Mouse (Mus musculus): Measurements from ENCODE around the gene Klrb1. TPM values are rescaled to one million over a fixed set of nuclear protein-coding genes. Genes with fewer than 3 reads are reported as not detected.

Klrb1 gene
- total and polyA plus RNA-seq, 3 experiments: 0.29 to 1.1 (median 1.1) TPM

- in situ Hi-C loops (cut with MboI; ENCODE audit: low pct_ligation_motif_present, low pct_unique_long_range_greater_than_20kb, low sequenced_read_pairs) (no loop called here), dilution Hi-C loops (cut with MboI; ENCODE audit: extremely low pct_ligation_motif_present, extremely low pct_unique_long_range_greater_than_20kb, low sequenced_read_pairs) (no loop called here)
- Histone ChIP-seq H3K79me2 (replicated peaks; ENCODE audit: control insufficient read depth, extremely low read depth, insufficient read depth, poor library complexity, severe bottlenecking) (no peaks in the 10 kb centered on the region), H3K4me3 (replicated peaks in 1 of 3; ENCODE audit: low read depth in 2 of 3, low read length in 2 of 3, poor library complexity in 1 of 3) (no peak overlapping the region), H3K36me3 (replicated peaks in 1 of 2; ENCODE audit: control insufficient read depth in 1 of 2, insufficient read depth in 1 of 2, low read length in 1 of 2) (no peaks in the 10 kb centered on the region), H3K9ac (ENCODE audit: insufficient read depth, low read depth) (peak overlapping the region; percentile 75), H3K4me2 (ENCODE audit: insufficient read depth, low read depth, poor library complexity, severe bottlenecking) (peak overlapping the region; percentile 86), H3K9me3 (replicated peaks; ENCODE audit: low read length) (peaks cover 9% of the 10 kb centered on the region), H3K27ac (ENCODE audit: insufficient read depth, low read depth) (peak overlapping the region; percentile 100), H3K4me1 (ENCODE audit: control insufficient read depth in 1 of 2, insufficient read depth in 2 of 2) (peaks cover 20 to 53% of the 10 kb centered on the region in 2 experiments), H3K27me3 (replicated peaks) (no peaks in the 10 kb centered on the region)
- peak; percentile 33 for DNase-seq (ENCODE audit: extremely low read depth)
- TF ChIP-seq BHLHE40 (IDR thresholded peaks at IDR 0.05; ENCODE audit: low read depth, low read length): peak; percentile 48
- TF ChIP-seq UBTF (IDR thresholded peaks at IDR 0.05; ENCODE audit: low read depth, low read length): no peak
- no peak for TF ChIP-seq E2F4 (IDR thresholded peaks at IDR 0.05; ENCODE audit: insufficient replicate concordance, low read depth, low read length)
- TF ChIP-seq TCF12 (IDR thresholded peaks at IDR 0.05; ENCODE audit: low read depth, low read length): peak; percentile 28; the same call in 1 of the 2 replicates
- peak; percentile 39; the same call in 1 of the 2 replicates for TF ChIP-seq USF1 (IDR thresholded peaks at IDR 0.05; ENCODE audit: low read depth, low read length)
- peak; percentile 63 for TF ChIP-seq ETS1 (conservative IDR thresholded peaks at IDR 0.05; ENCODE audit: low read depth, low read length)
- peak; percentile 64 for TF ChIP-seq CHD2 (IDR thresholded peaks at IDR 0.05; ENCODE audit: low read length)
- no peak for TF ChIP-seq GABPA (IDR thresholded peaks at IDR 0.05; ENCODE audit: insufficient replicate concordance, low read depth, low read length)
- no peak for TF ChIP-seq NRF1 (IDR thresholded peaks at IDR 0.05; ENCODE audit: low read depth, low read length)
- TF ChIP-seq HCFC1 (IDR thresholded peaks at IDR 0.05; ENCODE audit: low read depth, low read length): no peak
Measured at GRCm38 (mm10) chr6:128734896-128735295, 12.0 kb upstream of the Klrb1 start.

GRCm38 (mm10) chr6:128733908-128734679, 11.2 kb upstream of the Klrb1 start:
- H3K9ac ChIP-seq (ENCODE audit: insufficient read depth, low read depth): peak overlapping the region; percentile 75
- H3K79me2 ChIP-seq (replicated peaks; ENCODE audit: control insufficient read depth, extremely low read depth, insufficient read depth, poor library complexity, severe bottlenecking): no peaks in the 10 kb centered on the region
- H3K36me3 ChIP-seq (replicated peaks in 1 of 2; ENCODE audit: control insufficient read depth in 1 of 2, insufficient read depth in 1 of 2, low read length in 1 of 2): no peaks in the 10 kb centered on the region
- H3K4me1 ChIP-seq (ENCODE audit: control insufficient read depth in 1 of 2, insufficient read depth in 2 of 2): peaks cover 20 to 50% of the 10 kb centered on the region in 2 experiments
- peak; percentile 67 for DNase-seq (ENCODE audit: extremely low read depth)
- in situ Hi-C loops (cut with MboI; ENCODE audit: low pct_ligation_motif_present, low pct_unique_long_range_greater_than_20kb, low sequenced_read_pairs): no loop called here
- H3K4me2 ChIP-seq (ENCODE audit: insufficient read depth, low read depth, poor library complexity, severe bottlenecking): peak overlapping the region; percentile 86
- H3K27ac ChIP-seq (ENCODE audit: insufficient read depth, low read depth): peak overlapping the region; percentile 100
- H3K4me3 ChIP-seq (replicated peaks in 1 of 3; ENCODE audit: low read depth in 2 of 3, low read length in 2 of 3, poor library complexity in 1 of 3): peak overlapping the region in 1 of 3 experiments; percentile 27
- dilution Hi-C loops (cut with MboI; ENCODE audit: extremely low pct_ligation_motif_present, extremely low pct_unique_long_range_greater_than_20kb, low sequenced_read_pairs): no loop called here
- H3K9me3 ChIP-seq (replicated peaks; ENCODE audit: low read length): peaks cover 9% of the 10 kb centered on the region
- H3K27me3 ChIP-seq (replicated peaks): no peaks in the 10 kb centered on the region
- no peak for TF ChIP-seq POLR2AphosphoS2 (IDR thresholded peaks at IDR 0.05; ENCODE audit: low read depth, low read length)
- peak; percentile 81 for TF ChIP-seq EP300 (IDR thresholded peaks at IDR 0.05; ENCODE audit: low read length)
- TF ChIP-seq ELF1 (IDR thresholded peaks at IDR 0.05; ENCODE audit: low read depth, low read length): peak; percentile 27; the same call in 1 of the 2 replicates
- TF ChIP-seq MAX (IDR thresholded peaks at IDR 0.05; ENCODE audit: low read length): no peak
- TF ChIP-seq PAX5 (IDR thresholded peaks at IDR 0.05; ENCODE audit: low read length): no peak
- TF ChIP-seq BHLHE40 (IDR thresholded peaks at IDR 0.05; ENCODE audit: low read depth, low read length): peak; percentile 43
- no peak; the same call in 1 of the 2 replicates for TF ChIP-seq RAD21 (IDR thresholded peaks at IDR 0.05; ENCODE audit: low read depth, low read length)
- TF ChIP-seq ETS1 (conservative IDR thresholded peaks at IDR 0.05; ENCODE audit: low read depth, low read length): 0 out of 2 replicates have a peak, but pooled peaks have one; percentile 21
- no peak for TF ChIP-seq USF1 (IDR thresholded peaks at IDR 0.05; ENCODE audit: low read depth, low read length)
- TF ChIP-seq TCF12 (IDR thresholded peaks at IDR 0.05; ENCODE audit: low read depth, low read length): peak; percentile 30; the same call in 1 of the 2 replicates
- peak; percentile 78 for TF ChIP-seq IRF4 (IDR thresholded peaks at IDR 0.05; ENCODE audit: low read depth, low read length)
- 0 out of 4 replicates have a peak, but pooled peaks of 1 of the 2 experiments have one; percentile 21 for TF ChIP-seq CTCF (conservative IDR thresholded peaks at IDR 0.05 in 1 of 2, IDR thresholded peaks at IDR 0.05 in 1 of 2; ENCODE audit: low read depth in 2 of 2, low read length in 2 of 2)
- no peak for TF ChIP-seq ZKSCAN1 (IDR thresholded peaks at IDR 0.05; ENCODE audit: borderline replicate concordance, low read depth, low read length)
- no peak for TF ChIP-seq E2F4 (IDR thresholded peaks at IDR 0.05; ENCODE audit: insufficient replicate concordance, low read depth, low read length)
- TF ChIP-seq TBP (conservative IDR thresholded peaks at IDR 0.05; ENCODE audit: low read depth, low read length): no peak; the same call in 1 of the 2 replicates
- no peak for TF ChIP-seq ZMIZ1 (IDR thresholded peaks at IDR 0.05; ENCODE audit: low read depth, low read length)
- no peak for TF ChIP-seq HCFC1 (IDR thresholded peaks at IDR 0.05; ENCODE audit: low read depth, low read length)
- no peak for TF ChIP-seq JUN (IDR thresholded peaks at IDR 0.05; ENCODE audit: insufficient read depth, low read depth, low read length)
- TF ChIP-seq SIN3A (IDR thresholded peaks at IDR 0.05; ENCODE audit: low read length): no peak
- no peak for TF ChIP-seq UBTF (IDR thresholded peaks at IDR 0.05; ENCODE audit: low read depth, low read length)
- 0 out of 2 replicates have a peak, but pooled peaks have one; percentile 12 for TF ChIP-seq MYC (IDR thresholded peaks at IDR 0.05; ENCODE audit: low read depth, low read length)
- peak; percentile 61 for TF ChIP-seq JUND (conservative IDR thresholded peaks at IDR 0.05; ENCODE audit: low read depth, low read length)
- peak; percentile 18; the same call in 1 of the 2 replicates for TF ChIP-seq RCOR1 (conservative IDR thresholded peaks at IDR 0.05; ENCODE audit: low read depth, low read length)
- TF ChIP-seq CHD2 (IDR thresholded peaks at IDR 0.05; ENCODE audit: low read length): peak; percentile 83
- no peak for TF ChIP-seq MXI1 (IDR thresholded peaks at IDR 0.05; ENCODE audit: low read depth, low read length)
- TF ChIP-seq MAFK (IDR thresholded peaks at IDR 0.05; ENCODE audit: insufficient replicate concordance, low read length): peak; percentile 27; the same call in 1 of the 2 replicates
- TF ChIP-seq NRF1 (IDR thresholded peaks at IDR 0.05; ENCODE audit: low read depth, low read length): no peak

All from CH12.LX (cell line).